ENCODE assay signal across 16 mouse cellular contexts in the genomic region with DNA sequence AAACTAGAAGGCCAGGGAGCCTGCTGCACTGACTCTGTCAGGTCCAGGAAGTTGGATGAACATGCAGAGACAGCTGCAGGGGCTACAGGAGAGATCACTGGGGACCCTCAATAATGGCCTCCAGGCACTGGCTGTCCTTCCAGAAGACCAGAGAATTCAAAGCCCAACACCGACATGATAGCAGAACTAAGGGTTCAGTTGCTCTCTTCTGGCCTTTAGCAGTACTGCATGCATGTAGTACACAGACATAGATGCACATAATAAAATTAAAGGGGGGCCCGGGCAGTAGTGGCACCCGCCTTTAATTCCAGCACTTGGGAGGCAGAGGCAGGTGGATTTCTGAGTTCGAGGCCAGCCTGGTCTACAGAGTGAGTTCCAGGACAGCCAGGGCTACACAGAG. TPM values are rescaled to one million over a fixed set of nuclear protein-coding genes. Genes with fewer than 3 reads are reported as not detected.
DNase-seq lines count a peak whose midpoint lies in the region; ATAC-seq and TF ChIP-seq lines count a peak whose summit lies in the region.
"Had no signal": no experiment of that assay in that cellular context is flagged by ENCODE, and none has a peak within 500 bp of the region (broad histone marks: within the 10 kb centered on the region; RNA-seq: fewer than 3 reads in every experiment).

No protein-coding gene starts in this region.

- TF ChIP-seq POLR2A in kidney, adult 2 months (IDR thresholded peaks at IDR 0.05; ENCODE audit: low read depth, low read length): no peak
- no peak for TF ChIP-seq POLR2A in thymus, adult 2 months (IDR thresholded peaks at IDR 0.05; ENCODE audit: control insufficient read depth, extremely low read depth, insufficient read depth, low read length, poor library complexity)

- no peak for ATAC-seq in kidney, postnatal 0 days (replicated peaks; ENCODE audit: low FRiP score, low read depth)
- ATAC-seq in monocyte, adult 5-6 weeks (replicated peaks; ENCODE audit: insufficient number of reproducible peaks, low FRiP score, low TSS enrichment, poor library complexity, severe bottlenecking): no peak
- ATAC-seq: hindbrain, embryonic 16.5 days had no signal

- no peaks in the 10 kb centered on the region for H3K4me1 ChIP-seq in kidney, postnatal 0 days (replicated peaks; ENCODE audit: insufficient read depth, low read length)
- peaks cover 7% of the 10 kb centered on the region; the same call in 1 of the 2 replicates for H3K4me1 ChIP-seq in kidney, adult 2 months (ENCODE audit: control insufficient read depth, insufficient read depth, low read length)
- peaks cover 29% of the 10 kb centered on the region for H3K4me1 ChIP-seq in thymus, adult 2 months (replicated peaks; ENCODE audit: control insufficient read depth, insufficient read depth, low read length)

- peak; percentile 49; the same call in 1 of the 2 replicates for TF ChIP-seq CTCF in kidney, postnatal 0 days (IDR thresholded peaks at IDR 0.05; ENCODE audit: low read depth)
- no peak for TF ChIP-seq CTCF in kidney, adult 2 months (conservative IDR thresholded peaks at IDR 0.05; ENCODE audit: insufficient read depth, insufficient read length, low read depth, low read length)
- no peak for TF ChIP-seq CTCF in thymus, adult 2 months (IDR thresholded peaks at IDR 0.05; ENCODE audit: borderline replicate concordance, control insufficient read depth, extremely low read depth, insufficient read depth, low read length, poor library complexity)

- no peaks in the 10 kb centered on the region for H3K27me3 ChIP-seq in kidney, postnatal 0 days (ENCODE audit: insufficient read depth, low read length)
- H3K27me3 ChIP-seq in kidney, adult 2 months (replicated peaks; ENCODE audit: control insufficient read depth, insufficient read depth, low read length): no peaks in the 10 kb centered on the region
- H3K27me3 ChIP-seq in thymus, adult 2 months (ENCODE audit: control insufficient read depth, insufficient read depth, low read length): no peaks in the 10 kb centered on the region
- H3K27me3 ChIP-seq in splenic B cell, adult 2 months (ENCODE audit: control insufficient read depth, insufficient read depth, low read length, poor library complexity, severe bottlenecking): no peaks in the 10 kb centered on the region
- H3K27me3 ChIP-seq: embryonic facial prominence, embryonic 12.5 days; limb, embryonic 15.5 days; midbrain, embryonic 12.5 days had no signal

- DNase-seq in embryo, embryonic 11 days: peak; percentile 22
- no peak for DNase-seq in embryo, embryonic 9.5 days (ENCODE audit: extremely low spot score)
- DNase-seq in kidney, postnatal 0 days (ENCODE audit: low spot score): peak; percentile 24
- DNase-seq in kidney, adult 2 months: no peak
- DNase-seq in thymus, adult 2 months: peak; percentile 14
- no peak for DNase-seq in thymus, postnatal 25 days
- peak; percentile 25 for DNase-seq in splenic B cell, adult 2 months (ENCODE audit: low read depth, low spot score)
- DNase-seq: adrenal gland, postnatal 25 days; cerebellum, adult 9-10 months; gastrocnemius, adult 2 months; heart, adult 18-20 months had no signal

- 87% methylated on average over 4 of the region's 4 CpGs for WGBS in kidney, postnatal 0 days
- WGBS in kidney, adult 2 months: 84% methylated on average over 4 of the region's 4 CpGs
- whole genome bisulfite sequencing in thymus, adult 2 months: 91% methylated on average over 4 of the region's 4 CpGs

- H3K36me3 ChIP-seq in kidney, postnatal 0 days (ENCODE audit: insufficient read depth, low read length): 0 out of 2 replicates have a peak, but pooled peaks cover 14% of the 10 kb centered on the region
- peaks cover 1% of the 10 kb centered on the region; the same call in 1 of the 2 replicates for H3K36me3 ChIP-seq in kidney, adult 2 months (ENCODE audit: control insufficient read depth, insufficient read depth, low read length)
- H3K36me3 ChIP-seq in thymus, adult 2 months (ENCODE audit: control insufficient read depth, insufficient read depth, low read length): peaks cover 12% of the 10 kb centered on the region
- no peaks in the 10 kb centered on the region; the same call in none of the 2 replicates for H3K36me3 ChIP-seq in splenic B cell, adult 2 months (ENCODE audit: control insufficient read depth, insufficient read depth, low read length, poor library complexity, severe bottlenecking)

- no peak overlapping the region for H3K4me3 ChIP-seq in kidney, postnatal 0 days (replicated peaks; ENCODE audit: low read depth, low read length)
- no peak overlapping the region for H3K4me3 ChIP-seq in kidney, adult 2 months (ENCODE audit: insufficient read depth, low read depth, low read length)
- no peak overlapping the region for H3K4me3 ChIP-seq in thymus, adult 2 months (ENCODE audit: control insufficient read depth, insufficient read depth, low read length)

- no peak overlapping the region for H3K4me2 ChIP-seq in kidney, postnatal 0 days (ENCODE audit: low read length)

- H3K9me3 ChIP-seq in kidney, postnatal 0 days (replicated peaks; ENCODE audit: low read length): no peaks in the 10 kb centered on the region
- H3K9me3 ChIP-seq: embryonic facial prominence, embryonic 12.5 days; limb, embryonic 15.5 days; midbrain, embryonic 12.5 days had no signal

- no peak overlapping the region for H3K27ac ChIP-seq in kidney, postnatal 0 days
- H3K27ac ChIP-seq in kidney, adult 2 months (ENCODE audit: insufficient read depth, low read depth, low read length): no peak overlapping the region
- H3K27ac ChIP-seq in thymus, adult 2 months (ENCODE audit: control insufficient read depth, insufficient read depth, low read length): 0 out of 2 replicates have a peak overlapping the region, but pooled peaks have one; percentile 1
- H3K27ac ChIP-seq: embryonic facial prominence, embryonic 12.5 days; midbrain, embryonic 12.5 days had no signal

- H3K9ac ChIP-seq in kidney, postnatal 0 days (ENCODE audit: low read depth, low read length): no peak overlapping the region
- H3K9ac ChIP-seq: limb, embryonic 15.5 days; midbrain, embryonic 12.5 days had no signal

RNA-seq across cellular contexts. Expression of a gene that starts 1.4 kb away (rescaled TPM):
- polyA plus RNA-seq in kidney, postnatal 0 days (2015; fragmentation: Nextera tagmentation; extraction: Ambion mirVana): 143 and 151 TPM in 2 replicates
- polyA plus RNA-seq in kidney, adult 2 months (2012; rRNA removed): 131 and 174 TPM in 2 replicates
- polyA plus RNA-seq in thymus, adult 2 months (2012; rRNA removed): 106 TPM in 2 replicates
- 4.2 to 8.7 TPM (median 4.2 TPM) in 3 replicates for total RNA-seq in monocyte, adult 5-6 weeks (2017)

RNA-seq across cellular contexts. Expression of a gene that starts 7.5 kb away (rescaled TPM):
- 0.12 and 0.14 TPM in 2 replicates for polyA plus RNA-seq in kidney, postnatal 0 days (2015; fragmentation: Nextera tagmentation; extraction: Ambion mirVana)
- 0.06 TPM in 1 of 2 replicates, not detected in the other for polyA plus RNA-seq in kidney, adult 2 months (2012; rRNA removed)
- polyA plus RNA-seq in thymus, adult 2 months (2012; rRNA removed): 126 and 163 TPM in 2 replicates
- 0.38 TPM in 1 of 3 replicates, not detected in the others for total RNA-seq in monocyte, adult 5-6 weeks (2017)
- total RNA-seq: adrenal gland, postnatal 25 days; gastrocnemius, adult 2 months; heart, adult 18-20 months had no signal
- polyA plus RNA-seq: hindbrain, embryonic 16.5 days had no signal

RNA-seq across cellular contexts. Expression of a gene that starts 11.4 kb away (rescaled TPM):
- 138 and 147 TPM in 2 replicates for polyA plus RNA-seq in kidney, postnatal 0 days (2015; fragmentation: Nextera tagmentation; extraction: Ambion mirVana)
- polyA plus RNA-seq in kidney, adult 2 months (2012; rRNA removed): 30.5 and 38.4 TPM in 2 replicates
- 30.7 and 33.8 TPM in 2 replicates for polyA plus RNA-seq in thymus, adult 2 months (2012; rRNA removed)
- 87.5 to 121 TPM (median 88.0 TPM) in 3 replicates for total RNA-seq in monocyte, adult 5-6 weeks (2017)

RNA-seq across cellular contexts. Expression of a gene that starts 19.0 kb away (rescaled TPM):
- polyA plus RNA-seq in kidney, postnatal 0 days (2015; fragmentation: Nextera tagmentation; extraction: Ambion mirVana): 59.9 and 64.7 TPM in 2 replicates
- polyA plus RNA-seq in kidney, adult 2 months (2012; rRNA removed): 48.3 and 51.4 TPM in 2 replicates
- 61.5 and 67.1 TPM in 2 replicates for polyA plus RNA-seq in thymus, adult 2 months (2012; rRNA removed)
- total RNA-seq in monocyte, adult 5-6 weeks (2017): 88.2 to 109 TPM (median 106 TPM) in 3 replicates

RNA-seq across cellular contexts. Expression of a gene that starts 42.1 kb away (rescaled TPM):
- polyA plus RNA-seq in kidney, postnatal 0 days (2015; fragmentation: Nextera tagmentation; extraction: Ambion mirVana): 9.0 and 10.6 TPM in 2 replicates
- 54.3 and 59.7 TPM in 2 replicates for polyA plus RNA-seq in kidney, adult 2 months (2012; rRNA removed)
- polyA plus RNA-seq in thymus, adult 2 months (2012; rRNA removed): 4.4 and 10.6 TPM in 2 replicates
- total RNA-seq in monocyte, adult 5-6 weeks (2017): 2.2 to 3.4 TPM (median 3.1 TPM) in 3 replicates

Comparison
In these comparisons a context has a peak if more than half of its experiments do, and no peak if none do; other contexts are left out.
1. DNase-seq: peak in embryo, embryonic 11 days (single experiment), kidney, postnatal 0 days (single experiment), thymus, adult 2 months (single experiment) and splenic B cell, adult 2 months (single experiment); none in embryo, embryonic 9.5 days (single experiment), kidney, adult 2 months (single experiment) and thymus, postnatal 25 days (single experiment).
2. RNA of a gene that starts 7.5 kb away (polyA plus RNA-seq): 126 to 163 TPM in thymus, adult 2 months; 0.12 to 0.14 TPM in kidney, postnatal 0 days and 0.06 TPM in kidney, adult 2 months; every median in the first group is over 100 times any median in the second.